Mouse (Mus musculus): ENCODE data around the gene Abhd16a.

- TF ChIP-seq CTCF (IDR thresholded peaks at IDR 0.05; ENCODE audit: extremely low read depth, insufficient read depth, low read length) (no peak), POLR2A (IDR thresholded peaks at IDR 0.05; ENCODE audit: extremely low read depth, insufficient read depth, low read length) (no peak)
These were observed 63.1 kb downstream of the Abhd16a start for GRCm38 (mm10) chr17:35152121-35152520.
